Mouse (Mus musculus) CH12.LX (cell line): Measurements from ENCODE around the gene Gm45623. TPM values are rescaled to one million over a fixed set of nuclear protein-coding genes. Genes with fewer than 3 reads are reported as not detected.

Experiments used
- DNase-seq: peaks from one replicate; pipeline ENCODE4 v3.0.0-alpha.2; 2013; ENCODE audit errors: extremely low read depth
- H3K27ac ChIP-seq: 2 replicates; pipeline ENCODE4 v1.5.1; 2012; ENCODE audit warnings: low read depth, mild to moderate bottlenecking, control low read depth, moderate library complexity; ENCODE audit not compliant: insufficient read depth
- H3K27me3 ChIP-seq: replicated peaks from 2 replicates; pipeline ENCODE3; 2012; ENCODE audit warnings: inconsistent platforms
- H3K36me3 ChIP-seq, 2 experiments: replicated peaks in 1 of 2; 2 replicates each; pipeline versions ENCODE3 to v1.6.1; 2012; ENCODE audit warnings: inconsistent platforms in 1 of 2, low read length in 1 of 2, mild to moderate bottlenecking in 1 of 2, mixed read lengths in 1 of 2, moderate library complexity in 1 of 2; ENCODE audit not compliant: control insufficient read depth in 1 of 2, insufficient read depth in 1 of 2
- H3K4me1 ChIP-seq, 2 experiments: 2 replicates each; pipeline ENCODE4 v1.6.1; 2012; ENCODE audit warnings: inconsistent platforms in 1 of 2, moderate library complexity in 1 of 2; ENCODE audit not compliant: insufficient read depth in 2 of 2, control insufficient read depth in 1 of 2
- H3K4me2 ChIP-seq: 2 replicates; pipeline ENCODE4 v1.6.1; 2012; ENCODE audit warnings: low read depth, mild to moderate bottlenecking, control low read depth; ENCODE audit not compliant: poor library complexity, insufficient read depth, severe bottlenecking
- H3K4me3 ChIP-seq, 3 experiments: fragments of 150-350 bp in 1 of 3; sonication (generic) in 1 of 3; replicated peaks in 1 of 3; 2 replicates each; pipeline versions ENCODE3 to v1.5.1; 2011 to 2012; ENCODE audit warnings: low read depth in 2 of 3, low read length in 2 of 3, mild to moderate bottlenecking in 2 of 3, moderate library complexity in 2 of 3, control low read depth in 1 of 3, improper control_type of control experiment in 1 of 3, inconsistent platforms in 1 of 3, mixed read lengths in 1 of 3; ENCODE audit not compliant: poor library complexity in 1 of 3
- H3K79me2 ChIP-seq: replicated peaks from 2 replicates; pipeline ENCODE4 v1.6.1; 2012; ENCODE audit warnings: mild to moderate bottlenecking, moderate library complexity; ENCODE audit not compliant: control insufficient read depth, poor library complexity, insufficient read depth, severe bottlenecking; ENCODE audit errors: extremely low read depth
- H3K9ac ChIP-seq: 2 replicates; pipeline ENCODE4 v1.6.1; 2012; ENCODE audit warnings: low read depth, mild to moderate bottlenecking, control low read depth, moderate library complexity; ENCODE audit not compliant: insufficient read depth
- H3K9me3 ChIP-seq: replicated peaks from 2 replicates; pipeline ENCODE3; 2012; ENCODE audit warnings: low read length, inconsistent platforms, mixed read lengths
- BHLHE40 ChIP-seq: IDR thresholded peaks from 2 replicates; pipeline ENCODE4 v1.6.1; 2011; ENCODE audit warnings: mild to moderate bottlenecking, low read depth, low read length, improper control_type of control experiment
- CHD1 ChIP-seq: IDR thresholded peaks from 2 replicates; pipeline ENCODE4 v1.6.1; 2012; ENCODE audit warnings: low read depth, low read length, improper control_type of control experiment, inconsistent platforms
- CHD2 ChIP-seq: IDR thresholded peaks from 2 replicates; pipeline ENCODE4 v1.6.1; 2011; ENCODE audit warnings: low read length, improper control_type of control experiment
- ELF1 ChIP-seq: IDR thresholded peaks from 2 replicates; pipeline ENCODE4 v1.6.1; 2014; ENCODE audit warnings: low read depth, mild to moderate bottlenecking, inconsistent platforms, low read length, improper control_type of control experiment
- GABPA ChIP-seq: IDR thresholded peaks from 2 replicates; pipeline ENCODE4 v1.6.1; 2012; ENCODE audit warnings: low read depth, low read length, improper control_type of control experiment, inconsistent platforms; ENCODE audit not compliant: insufficient replicate concordance
- JUN ChIP-seq: IDR thresholded peaks from 2 replicates; pipeline ENCODE4 v1.6.1; 2011; ENCODE audit warnings: low read depth, mild to moderate bottlenecking, low read length, improper control_type of control experiment, moderate library complexity; ENCODE audit not compliant: insufficient read depth
- MAFK ChIP-seq: IDR thresholded peaks from 2 replicates; pipeline ENCODE4 v1.6.1; 2011; ENCODE audit warnings: low read length, improper control_type of control experiment; ENCODE audit not compliant: insufficient replicate concordance
- MAX ChIP-seq: IDR thresholded peaks from 2 replicates; pipeline ENCODE4 v1.6.1; 2011; ENCODE audit warnings: low read length, improper control_type of control experiment
- MXI1 ChIP-seq: IDR thresholded peaks from 2 replicates; pipeline ENCODE4 v1.6.1; 2011; ENCODE audit warnings: mild to moderate bottlenecking, low read depth, low read length, improper control_type of control experiment
- POLR2AphosphoS2 ChIP-seq: IDR thresholded peaks from 2 replicates; pipeline ENCODE4 v1.6.1; 2011; ENCODE audit warnings: low read depth, low read length, improper control_type of control experiment
- RAD21 ChIP-seq: IDR thresholded peaks from 2 replicates; pipeline ENCODE4 v1.6.1; 2011; ENCODE audit warnings: low read depth, mild to moderate bottlenecking, low read length, improper control_type of control experiment, moderate library complexity
- TBP ChIP-seq: conservative IDR thresholded peaks from 2 replicates; pipeline ENCODE4 v1.6.1; 2011; ENCODE audit warnings: low read depth, low read length, improper control_type of control experiment
- UBTF ChIP-seq: IDR thresholded peaks from 2 replicates; pipeline ENCODE4 v1.6.1; 2012; ENCODE audit warnings: low read depth, mild to moderate bottlenecking, inconsistent platforms, low read length, improper control_type of control experiment, moderate library complexity
- ZMIZ1 ChIP-seq: IDR thresholded peaks from 2 replicates; pipeline ENCODE4 v1.6.1; 2012; ENCODE audit warnings: low read depth, mild to moderate bottlenecking, inconsistent platforms, low read length, improper control_type of control experiment
- ZNF384 ChIP-seq: IDR thresholded peaks from 2 replicates; pipeline ENCODE4 v1.6.1; 2012; ENCODE audit warnings: low read depth, low read length, improper control_type of control experiment, inconsistent platforms
- dilution Hi-C: fragments of 300-500 bp; cut with MboI; formaldehyde crosslinking; loops from 2 replicates; pipeline ENCODE4 v1.14.3; 2020; ENCODE audit warnings: low sequenced_read_pairs; ENCODE audit not compliant: extremely low pct_unique_long_range_greater_than_20kb, extremely low pct_ligation_motif_present
- in situ Hi-C: fragments of 300-500 bp; cut with MboI; formaldehyde crosslinking; loops from 3 replicates; pipeline ENCODE4 v1.14.3; 2019; ENCODE audit warnings: low sequenced_read_pairs, low pct_ligation_motif_present, low pct_unique_long_range_greater_than_20kb, mixed read lengths
- polyA plus RNA-seq: library from polyadenylated mRNA; unstranded; fragments of >175 nt; gene quantifications from 2 replicates; pipeline ENCODE4 v1.2.1, GENCODE M21; 2012; ENCODE audit warnings: low read depth; ENCODE audit not compliant: insufficient read length
- total RNA-seq, 2 experiments: library from RNA; depleted of rRNA; stranded (reverse); fragments of 300-350 nt in 1 of 2; fragments of >200 nt in 1 of 2; gene quantifications; 2 replicates each; pipeline ENCODE4 v1.2.3; 2012 to 2014

The Gm45623 gene
- total and polyA plus RNA-seq, 3 experiments: not detected

DNA sequence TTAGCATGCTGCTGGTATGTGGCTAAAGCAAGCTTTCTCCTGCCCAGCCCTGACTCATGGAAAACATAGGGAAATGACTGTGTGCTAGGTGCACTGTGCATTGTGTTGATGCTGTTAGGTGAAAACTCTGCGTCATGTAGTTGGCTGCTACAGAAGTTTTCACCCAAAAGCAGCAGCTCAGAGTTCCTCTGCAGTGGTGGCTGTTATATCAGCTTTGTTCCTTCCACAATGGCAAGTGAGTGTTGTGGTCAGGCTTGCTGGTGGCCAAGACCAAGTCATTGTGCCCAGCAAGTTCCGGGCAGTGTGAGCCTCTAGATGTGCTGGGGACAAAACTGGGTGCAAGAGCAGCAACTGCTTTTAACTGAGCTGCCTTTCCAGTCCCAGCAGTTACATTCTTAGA is 41.4 kb downstream of the Gm45623 start:
- no peak overlapping the region for H3K4me2 ChIP-seq
- H3K4me1 ChIP-seq: 0 out of 4 replicates have a peak, but pooled peaks cover 0 to 3% of the 10 kb centered on the region in 2 experiments
- no peak overlapping the region for H3K27ac ChIP-seq
- peaks cover 11% of the 10 kb centered on the region for H3K79me2 ChIP-seq
- H3K4me3 ChIP-seq: no peak overlapping the region
- TF ChIP-seq CHD1 (no peak), ZMIZ1 (no peak), MXI1 (no peak), POLR2AphosphoS2 (no peak)
- DNase-seq: no peak
- H3K27me3 ChIP-seq: no peaks in the 10 kb centered on the region
- H3K9ac ChIP-seq: no peak overlapping the region
- dilution Hi-C loops (no loop called here), in situ Hi-C loops (no loop called here)
- peaks cover 14 to 36% of the 10 kb centered on the region in 2 experiments for H3K36me3 ChIP-seq
- H3K9me3 ChIP-seq: no peaks in the 10 kb centered on the region

DNA sequence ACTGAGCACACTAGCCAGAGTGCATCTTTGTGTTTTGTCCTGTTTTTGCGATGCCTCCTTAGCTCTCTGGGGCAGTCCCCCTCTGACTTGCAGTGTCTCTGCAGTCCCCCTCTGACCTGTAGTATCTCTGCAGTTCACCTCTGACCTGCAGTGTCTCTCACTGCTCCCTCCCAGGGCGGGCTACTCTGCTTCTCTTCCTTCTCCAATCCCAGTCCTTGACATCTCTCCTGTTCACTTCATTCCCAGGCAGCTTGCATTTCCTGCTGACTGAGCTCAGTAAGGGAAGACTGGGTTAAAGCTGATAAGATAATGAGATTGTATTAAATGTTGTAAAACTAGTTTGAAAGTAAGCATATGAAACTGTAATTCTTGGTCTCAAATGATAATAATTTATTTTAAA is 43.0 kb downstream of the Gm45623 start:
- in situ Hi-C loops: no loop called here
- H3K4me1 ChIP-seq: peaks cover 0 to 9% of the 10 kb centered on the region in 2 experiments; a peak in 1 of 4 replicates
- no peaks in the 10 kb centered on the region for H3K9me3 ChIP-seq
- H3K4me2 ChIP-seq: no peak overlapping the region
- no peak overlapping the region for H3K4me3 ChIP-seq
- peaks cover 14 to 49% of the 10 kb centered on the region in 2 experiments for H3K36me3 ChIP-seq
- H3K27me3 ChIP-seq: no peaks in the 10 kb centered on the region
- H3K79me2 ChIP-seq: peaks cover 18% of the 10 kb centered on the region
- H3K9ac ChIP-seq: no peak overlapping the region
- DNase-seq: no peak
- TF ChIP-seq ZNF384: no peak
- no peak for TF ChIP-seq POLR2AphosphoS2
- no peak for TF ChIP-seq ELF1
- no peak for TF ChIP-seq RAD21
- TF ChIP-seq MAX: no peak
- no peak for TF ChIP-seq UBTF
- no peak for TF ChIP-seq BHLHE40
- TF ChIP-seq CHD1: no peak
- TF ChIP-seq CHD2: no peak
- no peak for TF ChIP-seq ZMIZ1
- no peak for TF ChIP-seq GABPA
- TF ChIP-seq JUN: no peak
- no peak for TF ChIP-seq TBP
- TF ChIP-seq MAFK: no peak
- no peak for TF ChIP-seq MXI1
- TF ChIP-seq, all 38 proteins: peak for 0
- H3K27ac ChIP-seq: no peak overlapping the region
- dilution Hi-C loops: no loop called here
